Mouse (Mus musculus): Measurements from ENCODE around the gene Tm2d1. TPM values are rescaled to one million over a fixed set of nuclear protein-coding genes. Genes with fewer than 3 reads are reported as not detected.
A peak's percentile ranks its signal among the peaks of the same experiment; 100 is the strongest.

Tm2d1 gene
- polyA plus RNA-seq, 1 experiment from 2014 or later: 115 TPM

DNA sequence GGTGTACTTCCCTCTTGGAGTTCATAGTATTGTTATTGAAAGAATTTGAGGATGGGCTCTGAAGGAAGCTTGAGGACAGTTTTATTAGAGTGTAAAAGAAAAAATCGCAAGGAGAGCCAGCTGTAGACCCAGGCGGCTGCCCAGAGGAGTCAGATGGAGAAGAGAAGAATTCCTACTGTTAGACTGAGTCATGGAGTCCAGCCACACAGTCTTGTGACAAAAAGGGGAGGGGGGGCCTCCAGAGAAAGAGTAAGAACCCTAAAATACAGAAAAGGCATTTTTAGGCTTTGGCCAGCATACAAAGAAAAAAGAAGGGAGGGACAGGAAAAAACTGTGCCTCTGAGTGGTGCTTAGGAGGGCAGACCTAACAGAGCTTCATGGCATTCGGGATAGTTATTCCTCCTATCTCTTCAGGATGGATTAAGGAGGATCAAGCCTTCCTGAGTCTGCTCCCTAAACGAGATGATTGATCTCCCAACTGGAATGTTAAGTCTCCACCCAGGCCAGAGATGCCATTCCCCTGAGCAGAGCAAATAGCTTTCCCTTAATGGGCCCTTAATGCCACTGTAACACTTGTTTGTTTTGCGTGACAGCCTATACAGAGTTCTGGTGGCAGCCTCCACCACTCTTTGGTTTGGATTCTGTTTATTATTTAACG is 17.9 kb upstream of the Tm2d1 start:
- Histone ChIP-seq H3K9ac (ENCODE audit: low read length) (no peak overlapping the region), H3K4me3 (ENCODE audit: control insufficient read depth in 1 of 2, insufficient read depth in 1 of 2, low read depth in 1 of 2, low read length in 2 of 2) (no peak overlapping the region), H3K4me1 (ENCODE audit: control insufficient read depth in 2 of 2, insufficient read depth in 2 of 2, low read length in 2 of 2) (peaks cover 4 to 19% of the 10 kb centered on the region in 2 experiments), H3K4me2 (ENCODE audit: low read length) (peak overlapping the region; percentile 17; the same call in 1 of the 2 replicates), H3K27ac (replicated peaks in 1 of 2; ENCODE audit: control insufficient read depth in 1 of 2, insufficient read depth in 1 of 2, low read depth in 2 of 2, low read length in 2 of 2) (peak overlapping the region; percentile 60 to 64), H3K9me3 (ENCODE audit: control insufficient read depth, low read length) (no peaks in the 10 kb centered on the region), H3K27me3 (ENCODE audit: control insufficient read depth, insufficient read depth, low read length) (no peaks in the 10 kb centered on the region), H3K36me3 (ENCODE audit: control insufficient read depth, insufficient read depth, low read length) (no peaks in the 10 kb centered on the region)
- ATAC-seq (ENCODE audit: insufficient number of reproducible peaks, insufficient read depth, low FRiP score, low read depth): no peak
- WGBS: 24% methylated on average over 6 of the region's 6 CpGs

DNA sequence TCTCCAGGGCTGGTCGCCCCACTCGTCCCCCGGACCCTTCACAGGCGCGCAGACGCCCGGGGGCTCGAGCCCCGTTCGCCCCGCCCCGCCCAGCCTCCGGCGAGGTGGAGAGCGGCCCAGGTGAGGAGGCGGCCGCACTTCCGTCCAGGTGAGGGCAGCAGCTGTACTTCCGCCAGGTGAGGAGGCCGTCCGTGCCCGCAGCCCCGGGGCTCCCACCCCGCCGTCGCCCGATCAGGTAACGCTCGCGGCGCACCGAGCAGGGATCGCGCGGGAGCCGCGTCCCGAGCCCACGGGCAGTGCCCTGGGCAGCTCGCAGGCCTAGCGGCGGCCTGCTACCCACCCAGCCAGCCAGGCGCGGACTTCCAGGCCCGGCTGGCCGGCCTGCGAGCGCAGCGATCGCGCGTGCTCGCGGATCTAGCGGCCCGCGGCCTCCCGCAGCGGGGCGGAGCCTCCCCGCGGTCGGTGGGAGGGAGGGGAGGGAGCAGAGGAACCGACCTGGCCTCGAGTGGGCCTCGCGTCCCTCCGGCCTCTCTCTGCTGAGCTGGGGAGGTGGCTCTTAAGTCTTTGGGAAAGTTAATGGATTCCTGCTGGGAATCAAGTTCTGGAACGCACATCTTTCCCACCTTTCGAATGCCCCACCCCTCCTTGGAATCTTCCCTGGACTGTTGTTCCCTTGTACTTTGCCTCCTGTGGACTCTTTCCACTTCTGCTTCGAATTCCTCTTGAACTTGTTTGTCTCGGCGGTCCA is 12.8 kb upstream of the Tm2d1 start, which contains the start of gene Patj:
Patj (plus strand) TSS at position 96 of the 748 bp plus-strand sequence.
- Histone ChIP-seq H3K9me3 (ENCODE audit: control insufficient read depth, low read length) (no peaks in the 10 kb centered on the region), H3K4me1 (ENCODE audit: control insufficient read depth in 2 of 2, insufficient read depth in 2 of 2, low read length in 2 of 2) (peaks cover 3 to 7% of the 10 kb centered on the region in 2 experiments), H3K27me3 (ENCODE audit: control insufficient read depth, insufficient read depth, low read length) (no peaks in the 10 kb centered on the region), H3K4me3 (ENCODE audit: control insufficient read depth in 1 of 2, insufficient read depth in 1 of 2, low read depth in 1 of 2, low read length in 2 of 2) (peak within 1 kb of the TSS; percentile 86 to 96), H3K27ac (replicated peaks in 1 of 2; ENCODE audit: control insufficient read depth in 1 of 2, insufficient read depth in 1 of 2, low read depth in 2 of 2, low read length in 2 of 2) (peak within 1 kb of the TSS; percentile 45 to 76), H3K36me3 (ENCODE audit: control insufficient read depth, insufficient read depth, low read length) (no peaks in the 10 kb centered on the region), H3K4me2 (ENCODE audit: low read length) (peak within 1 kb of the TSS; percentile 92), H3K9ac (ENCODE audit: low read length) (peak within 1 kb of the TSS; percentile 99)
- peak; percentile 72; the same call in 1 of the 2 replicates for ATAC-seq (ENCODE audit: insufficient number of reproducible peaks, insufficient read depth, low FRiP score, low read depth)
- under 1% methylated on average over 62 of the region's 73 CpGs for WGBS

GRCm38 (mm10) chr4:98395346-98395689 is 12.2 kb upstream of the Tm2d1 start:
- ATAC-seq (ENCODE audit: insufficient number of reproducible peaks, insufficient read depth, low FRiP score, low read depth): no peak
- no peaks in the 10 kb centered on the region for H3K36me3 ChIP-seq (ENCODE audit: control insufficient read depth, insufficient read depth, low read length)
- no peaks in the 10 kb centered on the region for H3K27me3 ChIP-seq (ENCODE audit: control insufficient read depth, insufficient read depth, low read length)
- H3K4me1 ChIP-seq (ENCODE audit: control insufficient read depth in 2 of 2, insufficient read depth in 2 of 2, low read length in 2 of 2): peaks cover 3% of the 10 kb centered on the region in 2 experiments; a peak in 1 of 4 replicates
- peak overlapping the region; percentile 99 for H3K9ac ChIP-seq (ENCODE audit: low read length)
- H3K4me3 ChIP-seq (ENCODE audit: control insufficient read depth in 1 of 2, insufficient read depth in 1 of 2, low read depth in 1 of 2, low read length in 2 of 2): peak overlapping the region; percentile 86 to 96
- no peaks in the 10 kb centered on the region for H3K9me3 ChIP-seq (ENCODE audit: control insufficient read depth, low read length)
- peak overlapping the region in 1 of 2 experiments; percentile 76; a peak in 2 of 4 replicates for H3K27ac ChIP-seq (replicated peaks in 1 of 2; ENCODE audit: control insufficient read depth in 1 of 2, insufficient read depth in 1 of 2, low read depth in 2 of 2, low read length in 2 of 2)
- 10% methylated on average over 7 of the region's 7 CpGs for WGBS
- peak overlapping the region; percentile 92 for H3K4me2 ChIP-seq (ENCODE audit: low read length)

DNA sequence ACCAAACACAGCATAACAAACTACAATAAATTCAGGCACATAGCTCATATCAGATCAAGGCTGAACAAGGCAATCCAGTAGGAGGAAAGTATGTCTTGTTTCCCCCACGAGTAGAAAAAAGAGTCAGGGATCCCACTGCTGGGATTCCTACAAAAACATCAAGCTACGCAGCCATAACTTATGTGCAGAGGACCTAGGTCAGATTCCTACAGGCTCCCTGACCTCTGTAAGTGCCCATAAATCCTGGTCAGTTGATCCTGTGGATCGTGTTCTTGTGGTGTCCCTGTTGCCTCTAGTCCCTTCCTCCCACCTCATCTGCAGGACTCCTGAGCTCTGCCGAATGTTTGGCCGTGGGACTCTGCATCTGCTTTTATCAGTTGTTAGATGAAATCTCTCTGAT is 1.9 kb upstream of the Tm2d1 start:
- no peaks in the 10 kb centered on the region for H3K27me3 ChIP-seq (ENCODE audit: control insufficient read depth, insufficient read depth, low read length)
- WGBS: 59% methylated on average over 5 of the region's 5 CpGs
- H3K9me3 ChIP-seq (ENCODE audit: control insufficient read depth, low read length): no peaks in the 10 kb centered on the region
- H3K4me1 ChIP-seq (ENCODE audit: control insufficient read depth in 2 of 2, insufficient read depth in 2 of 2, low read length in 2 of 2): peaks cover 0 to 7% of the 10 kb centered on the region in 2 experiments; a peak in 1 of 4 replicates
- ATAC-seq (ENCODE audit: insufficient number of reproducible peaks, insufficient read depth, low FRiP score, low read depth): no peak
- no peaks in the 10 kb centered on the region for H3K36me3 ChIP-seq (ENCODE audit: control insufficient read depth, insufficient read depth, low read length)
- no peak overlapping the region for H3K27ac ChIP-seq (replicated peaks in 1 of 2; ENCODE audit: control insufficient read depth in 1 of 2, insufficient read depth in 1 of 2, low read depth in 2 of 2, low read length in 2 of 2)
- H3K4me2 ChIP-seq (ENCODE audit: low read length): no peak overlapping the region
- H3K9ac ChIP-seq (ENCODE audit: low read length): no peak overlapping the region
- no peak overlapping the region for H3K4me3 ChIP-seq (ENCODE audit: control insufficient read depth in 1 of 2, insufficient read depth in 1 of 2, low read depth in 1 of 2, low read length in 2 of 2)

DNA sequence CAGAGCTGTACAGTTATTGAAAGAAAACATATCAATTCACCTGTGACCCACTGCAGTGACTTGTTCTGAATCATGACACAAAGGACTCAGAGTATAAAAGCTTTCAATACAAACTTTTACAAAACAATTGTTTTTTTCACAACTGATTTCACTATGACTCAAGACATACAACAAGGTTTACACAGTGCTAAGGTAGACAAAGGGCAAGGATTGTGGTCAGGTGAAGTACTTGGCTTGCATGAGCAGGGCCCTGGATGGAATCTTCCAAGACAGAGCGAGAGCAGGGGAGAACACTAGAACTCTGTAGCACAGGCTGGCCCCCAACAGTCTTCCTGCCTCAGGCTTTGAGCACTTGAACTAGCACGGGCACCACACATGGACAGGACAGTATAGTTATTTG is 6.2 kb downstream of the Tm2d1 start:
- H3K27me3 ChIP-seq (ENCODE audit: control insufficient read depth, insufficient read depth, low read length): no peaks in the 10 kb centered on the region
- H3K36me3 ChIP-seq (ENCODE audit: control insufficient read depth, insufficient read depth, low read length): peaks cover 29% of the 10 kb centered on the region
- H3K4me3 ChIP-seq (ENCODE audit: control insufficient read depth in 1 of 2, insufficient read depth in 1 of 2, low read depth in 1 of 2, low read length in 2 of 2): no peak overlapping the region
- no peak for ATAC-seq (ENCODE audit: insufficient number of reproducible peaks, insufficient read depth, low FRiP score, low read depth)
- H3K4me1 ChIP-seq (ENCODE audit: control insufficient read depth in 2 of 2, insufficient read depth in 2 of 2, low read length in 2 of 2): peaks cover 0 to 10% of the 10 kb centered on the region in 2 experiments; a peak in 2 of 4 replicates
- 96% methylated on average over 2 of the region's 2 CpGs for WGBS
- no peak overlapping the region for H3K4me2 ChIP-seq (ENCODE audit: low read length)
- H3K9me3 ChIP-seq (ENCODE audit: control insufficient read depth, low read length): no peaks in the 10 kb centered on the region
- no peak overlapping the region for H3K9ac ChIP-seq (ENCODE audit: low read length)
- no peak overlapping the region for H3K27ac ChIP-seq (replicated peaks in 1 of 2; ENCODE audit: control insufficient read depth in 1 of 2, insufficient read depth in 1 of 2, low read depth in 2 of 2, low read length in 2 of 2)

DNA sequence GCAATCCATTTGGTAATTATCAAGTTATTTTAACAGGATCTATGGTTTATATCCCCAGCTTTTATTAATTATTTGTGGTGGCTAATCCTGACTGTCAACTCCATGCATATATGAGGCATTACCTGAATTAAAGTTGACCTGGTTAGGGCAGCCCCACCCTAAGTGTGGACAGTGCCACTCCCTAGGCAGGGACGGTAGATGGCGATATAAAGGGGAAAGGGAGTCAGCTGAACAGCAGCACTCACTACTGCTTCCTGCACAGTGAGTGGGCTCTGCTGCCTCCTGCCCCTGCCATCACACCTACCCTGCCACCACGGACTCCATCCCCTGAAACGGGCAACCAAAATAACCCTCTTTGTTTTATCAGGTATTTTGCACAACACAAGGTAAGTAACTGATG is 7.7 kb downstream of the Tm2d1 start:
- no peaks in the 10 kb centered on the region for H3K27me3 ChIP-seq (ENCODE audit: control insufficient read depth, insufficient read depth, low read length)
- no peak overlapping the region for H3K4me2 ChIP-seq (ENCODE audit: low read length)
- peaks cover 0 to 7% of the 10 kb centered on the region in 2 experiments; a peak in 2 of 4 replicates for H3K4me1 ChIP-seq (ENCODE audit: control insufficient read depth in 2 of 2, insufficient read depth in 2 of 2, low read length in 2 of 2)
- WGBS: 39% methylated on average over 4 of the region's 4 CpGs
- H3K27ac ChIP-seq (replicated peaks in 1 of 2; ENCODE audit: control insufficient read depth in 1 of 2, insufficient read depth in 1 of 2, low read depth in 2 of 2, low read length in 2 of 2): no peak overlapping the region
- no peak for ATAC-seq (ENCODE audit: insufficient number of reproducible peaks, insufficient read depth, low FRiP score, low read depth)
- H3K4me3 ChIP-seq (ENCODE audit: control insufficient read depth in 1 of 2, insufficient read depth in 1 of 2, low read depth in 1 of 2, low read length in 2 of 2): no peak overlapping the region
- H3K9ac ChIP-seq (ENCODE audit: low read length): no peak overlapping the region
- H3K9me3 ChIP-seq (ENCODE audit: control insufficient read depth, low read length): no peaks in the 10 kb centered on the region
- H3K36me3 ChIP-seq (ENCODE audit: control insufficient read depth, insufficient read depth, low read length): peaks cover 36% of the 10 kb centered on the region

- Histone ChIP-seq H3K4me1 (ENCODE audit: control insufficient read depth in 2 of 2, insufficient read depth in 2 of 2, low read length in 2 of 2) (no peaks in the 10 kb centered on the region), H3K36me3 (ENCODE audit: control insufficient read depth, insufficient read depth, low read length) (peaks cover 59% of the 10 kb centered on the region), H3K27ac (replicated peaks in 1 of 2; ENCODE audit: control insufficient read depth in 1 of 2, insufficient read depth in 1 of 2, low read depth in 2 of 2, low read length in 2 of 2) (no peak overlapping the region), H3K9me3 (ENCODE audit: control insufficient read depth, low read length) (no peaks in the 10 kb centered on the region), H3K4me2 (ENCODE audit: low read length) (no peak overlapping the region), H3K9ac (ENCODE audit: low read length) (no peak overlapping the region), H3K4me3 (ENCODE audit: control insufficient read depth in 1 of 2, insufficient read depth in 1 of 2, low read depth in 1 of 2, low read length in 2 of 2) (no peak overlapping the region), H3K27me3 (ENCODE audit: control insufficient read depth, insufficient read depth, low read length) (no peaks in the 10 kb centered on the region)
- WGBS: 96% methylated on average over 9 of the region's 9 CpGs
- ATAC-seq (ENCODE audit: insufficient number of reproducible peaks, insufficient read depth, low FRiP score, low read depth): no peak
Measured at GRCm38 (mm10) chr4:98358034-98358809, 24.9 kb downstream of the Tm2d1 start.

Data from heart, embryonic 14.5 days (tissue).